Mouse (Mus musculus) limb, embryonic 14.5 days (tissue): Measurements from ENCODE around the gene Igll1. TPM values are rescaled to one million over a fixed set of nuclear protein-coding genes. Genes with fewer than 3 reads are reported as not detected.
"Not testable (repeated sequence)": the region's sequence is repeated elsewhere in the genome, so short reads cannot be mapped to it uniquely, and the experiment has no call there.

ENCODE experiments used
- ATAC-seq: fragments of 200-750 bp; cut with Nextera tagmentation; 2 replicates; pipeline ENCODE4 v1.8.0; 2017; ENCODE audit warnings: low read depth, moderate number of reproducible peaks, moderate TSS enrichment; ENCODE audit not compliant: low FRiP score
- DNase-seq: peaks from one replicate; pipeline ENCODE4 v3.0.0-alpha.2; 2015; ENCODE audit warnings: low spot score
- H3K27ac ChIP-seq: fragments of 300-500 bp; sonication (generic); replicated peaks from 2 replicates; pipeline ENCODE4 v1.5.1; 2014; ENCODE audit warnings: low read depth, mild to moderate bottlenecking, low read length, moderate library complexity, mixed read lengths
- H3K27me3 ChIP-seq: fragments of 300-500 bp; sonication (generic); 2 replicates; pipeline ENCODE4 v1.6.1; 2014; ENCODE audit warnings: low read length, mixed read lengths; ENCODE audit not compliant: control insufficient read depth, insufficient read depth
- H3K36me3 ChIP-seq: fragments of 300-500 bp; sonication (generic); 2 replicates; pipeline ENCODE4 v1.6.1; 2014; ENCODE audit warnings: mild to moderate bottlenecking, low read length, moderate library complexity, mixed read lengths; ENCODE audit not compliant: control insufficient read depth, insufficient read depth
- H3K4me1 ChIP-seq: fragments of 300-500 bp; sonication (generic); 2 replicates; pipeline ENCODE4 v1.6.1; 2014; ENCODE audit warnings: antibody characterized with exemption, low read length, mixed read lengths; ENCODE audit not compliant: control insufficient read depth, insufficient read depth
- H3K4me2 ChIP-seq: fragments of 300-500 bp; sonication (generic); replicated peaks from 2 replicates; pipeline ENCODE4 v1.6.1; 2014; ENCODE audit warnings: low read depth, mild to moderate bottlenecking, low read length, moderate library complexity; ENCODE audit not compliant: severe bottlenecking
- H3K4me3 ChIP-seq: fragments of 300-500 bp; sonication (generic); replicated peaks from 2 replicates; pipeline ENCODE4 v1.5.1; 2014; ENCODE audit warnings: low read length
- H3K9ac ChIP-seq: fragments of 300-500 bp; sonication (generic); 2 replicates; pipeline ENCODE4 v1.6.1; 2014; ENCODE audit warnings: mild to moderate bottlenecking, low read depth, low read length, moderate library complexity; ENCODE audit not compliant: severe bottlenecking
- H3K9me3 ChIP-seq: fragments of 300-500 bp; sonication (generic); 2 replicates; pipeline ENCODE4 v1.6.1; 2016; ENCODE audit warnings: low read length; ENCODE audit not compliant: control insufficient read depth
- POLR2A ChIP-seq: fragments of 200-500 bp; IDR thresholded peaks from 2 replicates; pipeline ENCODE4 v1.8.0; 2012; ENCODE audit warnings: inconsistent platforms, mild to moderate bottlenecking, moderate library complexity, borderline replicate concordance; ENCODE audit not compliant: insufficient read depth, insufficient read length; ENCODE audit errors: extremely low read depth
- WGBS: fragments of 180-500 bp; shearing (Covaris S2); extraction: QIAGEN DNeasy Blood & Tissue Kit; methylation state at CpG from one replicate; pipeline ENCODE4 v1.1.7; 2014; 5-methylcytosine and 5-hydroxymethylcytosine counted together
- polyA plus RNA-seq, 2 experiments: library from polyadenylated mRNA; depleted of rRNA in 1 of 2; stranded (reverse) in 1 of 2; unstranded in 1 of 2; fragments of >200 nt; fragmentation: Nextera tagmentation in 1 of 2; extraction: Ambion mirVana in 1 of 2; gene quantifications; 2 replicates each; pipeline versions ENCODE4 v1.2.1 to v1.2.3; 2012 to 2014

The Igll1 gene
- polyA plus RNA-seq, 2 experiments, result 0.18 to 0.45 TPM

- no peaks in the 10 kb centered on the region for H3K27me3 ChIP-seq
- H3K36me3 ChIP-seq, result no peaks in the 10 kb centered on the region
- no peak overlapping the region for H3K4me3 ChIP-seq
- no peaks in the 10 kb centered on the region for H3K9me3 ChIP-seq
- H3K4me2 ChIP-seq, result no peak overlapping the region
- no peak for ATAC-seq
- no peak overlapping the region for H3K27ac ChIP-seq
- H3K9ac ChIP-seq, result no peak overlapping the region
- H3K4me1 ChIP-seq, result no peaks in the 10 kb centered on the region
- no peak for TF ChIP-seq POLR2A
- no peak for DNase-seq
Observed at GRCm38 (mm10) chr16:16865217-16865616, 1.4 kb upstream of the Igll1 start.

- no peak overlapping the region for H3K9ac ChIP-seq
- no peaks in the 10 kb centered on the region for H3K9me3 ChIP-seq
- H3K27me3 ChIP-seq, result no peaks in the 10 kb centered on the region
- no peak for TF ChIP-seq POLR2A
- no peak overlapping the region for H3K4me3 ChIP-seq
- WGBS, result 68% methylated on average over 3 of the region's 3 CpGs
- H3K4me1 ChIP-seq, result no peaks in the 10 kb centered on the region
- H3K36me3 ChIP-seq, result no peaks in the 10 kb centered on the region
- H3K27ac ChIP-seq, result no peak overlapping the region
- DNase-seq (no peak), ATAC-seq (no peak)
- no peak overlapping the region for H3K4me2 ChIP-seq
Observed at GRCm38 (mm10) chr16:16862288-16862687, 1.5 kb downstream of the Igll1 start.

GRCm38 (mm10) chr16:16856731-16857476 lies 6.9 kb downstream of the Igll1 start:
- H3K27me3 ChIP-seq, result no peaks in the 10 kb centered on the region
- no peaks in the 10 kb centered on the region for H3K4me1 ChIP-seq
- H3K27ac ChIP-seq, result no peak overlapping the region
- H3K9ac ChIP-seq, result no peak overlapping the region
- DNase-seq, result no peak
- no peaks in the 10 kb centered on the region for H3K36me3 ChIP-seq
- TF ChIP-seq POLR2A, result no peak
- H3K9me3 ChIP-seq, result no peaks in the 10 kb centered on the region
- no peak overlapping the region for H3K4me2 ChIP-seq
- no peak for ATAC-seq
- no peak overlapping the region for H3K4me3 ChIP-seq
- WGBS, result 76% methylated on average over 13 of the region's 13 CpGs

GRCm38 (mm10) chr16:16856054-16856453 lies 7.7 kb downstream of the Igll1 start:
- not testable (repeated sequence) for ATAC-seq, H3K9ac ChIP-seq, DNase-seq, H3K27me3 ChIP-seq, H3K36me3 ChIP-seq, H3K4me2 ChIP-seq, H3K27ac ChIP-seq, H3K9me3 ChIP-seq, H3K4me1 ChIP-seq, H3K4me3 ChIP-seq
- WGBS, result 79% methylated on average over 9 of the region's 9 CpGs

GRCm38 (mm10) chr16:16855541-16855940 lies 8.2 kb downstream of the Igll1 start:
- WGBS, result 91% methylated on average over 1 of the region's 1 CpGs
- DNase-seq, result no peak

More at GRCm38 (mm10) chr16:16855541-16855940, 8.2 kb downstream of the Igll1 start:
- Histone ChIP-seq H3K36me3 (no peaks in the 10 kb centered on the region), H3K9ac (no peak overlapping the region), H3K4me3 (no peak overlapping the region), H3K4me1 (no peaks in the 10 kb centered on the region), H3K9me3 (no peaks in the 10 kb centered on the region), H3K4me2 (no peak overlapping the region), H3K27ac (no peak overlapping the region), H3K27me3 (no peaks in the 10 kb centered on the region)
- TF ChIP-seq POLR2A, result no peak
- no peak for ATAC-seq
